Mouse (Mus musculus) retina, adult 2 months (tissue): ENCODE measurements around the gene Aph1a.
"Not testable (repeated sequence)": the region's sequence is repeated elsewhere in the genome, so short reads cannot be mapped to it uniquely, and the experiment has no call there.

Experiments
- DNase-seq: peaks from one replicate; pipeline ENCODE4 v3.0.0-alpha.2; 2012; ENCODE audit warnings: low read depth, low spot score

The Aph1a gene

GRCm38 (mm10) chr3:95893606-95894316 is at the start of gene Aph1a:
Gene Aph1a (plus strand): TSS chr3:95893969.
- peak; percentile 92 for DNase-seq

- DNase-seq, result no peak
These were observed 43.2 kb upstream of the Aph1a start for GRCm38 (mm10) chr3:95850611-95851010.

GRCm38 (mm10) chr3:95851317-95851716 is 42.5 kb upstream of the Aph1a start:
- DNase-seq, result no peak

GRCm38 (mm10) chr3:95855502-95856089 is 38.2 kb upstream of the Aph1a start, which contains the start of gene Prpf3:
Gene Prpf3 (minus strand): TSS chr3:95855885.
- peak; percentile 83 for DNase-seq

GRCm38 (mm10) chr3:95856115-95856514 is 37.7 kb upstream of the Aph1a start:
- no peak for DNase-seq

GRCm38 (mm10) chr3:95857050-95857449 is 36.7 kb upstream of the Aph1a start:
- DNase-seq, result not testable (repeated sequence)

- not testable (repeated sequence) for DNase-seq
These were observed 35.5 kb upstream of the Aph1a start for GRCm38 (mm10) chr3:95858278-95858677.

- no peak for DNase-seq
These were observed 33.4 kb upstream of the Aph1a start for GRCm38 (mm10) chr3:95860323-95860722.

- DNase-seq, result no peak
These were observed 32.6 kb upstream of the Aph1a start for GRCm38 (mm10) chr3:95861216-95861615.

GRCm38 (mm10) chr3:95861796-95862195 is 32.0 kb upstream of the Aph1a start:
- DNase-seq, result peak; percentile 64

- DNase-seq, result no peak
These were observed 30.2 kb upstream of the Aph1a start for GRCm38 (mm10) chr3:95863578-95863977.

GRCm38 (mm10) chr3:95865050-95865449 is 28.7 kb upstream of the Aph1a start:
- peak; percentile 34 for DNase-seq

GRCm38 (mm10) chr3:95865571-95865970 is 28.2 kb upstream of the Aph1a start:
- DNase-seq, result no peak

- DNase-seq, result no peak
These were observed 27.7 kb upstream of the Aph1a start for GRCm38 (mm10) chr3:95866071-95866470.

- DNase-seq, result no peak
These were observed 26.4 kb upstream of the Aph1a start for GRCm38 (mm10) chr3:95867408-95867807.

GRCm38 (mm10) chr3:95870976-95871375 is 22.8 kb upstream of the Aph1a start:
- no peak for DNase-seq

- peak; percentile 77 for DNase-seq
These were observed 22.3 kb upstream of the Aph1a start, which contains the start of gene Mrps21 for GRCm38 (mm10) chr3:95871392-95871867. Gene Mrps21 (minus strand): TSS chr3:95871519.

- no peak for DNase-seq
These were observed 21.7 kb upstream of the Aph1a start for GRCm38 (mm10) chr3:95872048-95872447.

- DNase-seq, result no peak
These were observed 14.7 kb upstream of the Aph1a start for GRCm38 (mm10) chr3:95879063-95879462.

GRCm38 (mm10) chr3:95881979-95882815 is 11.6 kb upstream of the Aph1a start, which contains the start of gene Ciart:
Gene Ciart (minus strand): TSS chr3:95882251.
- DNase-seq, result peak; percentile 85

- no peak for DNase-seq
These were observed 10.8 kb upstream of the Aph1a start for GRCm38 (mm10) chr3:95882816-95883425.

- no peak for DNase-seq
These were observed 9.4 kb upstream of the Aph1a start for GRCm38 (mm10) chr3:95884400-95884799.
